Mouse (Mus musculus) ES-Bruce4 (cell line): Measurements from ENCODE around the gene Fnbp1. TPM values are rescaled to one million over a fixed set of nuclear protein-coding genes. Genes with fewer than 3 reads are reported as not detected.

Experiments
- H3K27ac ChIP-seq: 2 replicates; pipeline ENCODE4 v1.5.1; 2012; ENCODE audit warnings: low read length, inconsistent platforms; ENCODE audit not compliant: insufficient read depth
- H3K27me3 ChIP-seq: 2 replicates; pipeline ENCODE4 v1.6.1; 2012; ENCODE audit warnings: mild to moderate bottlenecking, low read length, inconsistent platforms; ENCODE audit not compliant: control insufficient read depth, poor library complexity, insufficient read depth, severe bottlenecking
- H3K36me3 ChIP-seq: 2 replicates; pipeline ENCODE4 v1.6.1; 2012; ENCODE audit warnings: inconsistent platforms, mild to moderate bottlenecking, low read length, moderate library complexity; ENCODE audit not compliant: control insufficient read depth, poor library complexity, insufficient read depth, severe bottlenecking
- H3K4me1 ChIP-seq: one replicate; pipeline ENCODE4 v1.8.1; 2011; ENCODE audit warnings: low read length; ENCODE audit not compliant: control insufficient read depth, insufficient read depth
- H3K4me3 ChIP-seq: 2 replicates; pipeline ENCODE4 v1.5.1; 2011; ENCODE audit warnings: low read depth, mild to moderate bottlenecking, low read length
- H3K9ac ChIP-seq: 2 replicates; pipeline ENCODE4 v1.6.1; 2012; ENCODE audit warnings: low read depth, mild to moderate bottlenecking, inconsistent platforms; ENCODE audit not compliant: poor library complexity, severe bottlenecking
- H3K9me3 ChIP-seq: replicated peaks from 2 replicates; pipeline ENCODE4 v1.6.1; 2012; ENCODE audit warnings: mild to moderate bottlenecking, low read length, inconsistent platforms; ENCODE audit not compliant: control insufficient read depth, poor library complexity, insufficient read depth, severe bottlenecking
- CTCF ChIP-seq: IDR thresholded peaks from one replicate; pipeline ENCODE4 v1.8.1; 2011; ENCODE audit warnings: low read depth, low read length
- EP300 ChIP-seq: IDR thresholded peaks from 2 replicates; pipeline ENCODE4 v1.6.1; 2011; ENCODE audit warnings: low read depth, low read length; ENCODE audit not compliant: insufficient read depth
- POLR2A ChIP-seq: IDR thresholded peaks from one replicate; pipeline ENCODE4 v1.8.1; 2011; ENCODE audit warnings: low read length; ENCODE audit not compliant: insufficient read depth
- polyA plus RNA-seq: library from polyadenylated mRNA; stranded (reverse); fragments of >200 nt; gene quantifications from 2 replicates; pipeline ENCODE4 v1.2.4, GENCODE M21; 2011; ENCODE audit warnings: low read depth; ENCODE audit not compliant: missing spikeins, insufficient read depth, insufficient read length

The Fnbp1 gene
- polyA plus RNA-seq, 1 experiment = 77.7 TPM

DNA sequence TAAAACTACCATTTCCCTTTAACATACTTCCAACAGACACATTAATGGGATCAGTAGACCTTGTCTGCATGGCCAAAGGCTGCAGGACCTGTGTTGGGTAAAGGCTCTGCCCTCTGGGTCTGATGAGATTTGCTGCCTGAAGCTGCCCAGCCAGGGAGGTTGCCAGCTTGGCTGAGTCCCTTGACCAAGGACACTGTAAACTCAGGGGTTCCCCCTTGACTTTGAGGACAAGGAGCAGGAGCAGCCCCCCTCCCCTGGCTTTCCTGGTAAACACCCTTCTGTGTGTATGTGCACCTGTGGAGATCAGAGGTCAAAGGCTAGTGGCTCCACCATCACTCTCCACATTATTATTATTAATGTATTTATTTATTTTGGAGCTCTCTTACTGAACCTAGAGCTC lies 55.3 kb downstream of the Fnbp1 start:
- Histone ChIP-seq H3K27me3 (no peaks in the 10 kb centered on the region), H3K27ac (0 out of 2 replicates have a peak overlapping the region, but pooled peaks have one; percentile 22), H3K4me3 (no peak overlapping the region), H3K9ac (peak overlapping the region; percentile 13; the same call in 1 of the 2 replicates), H3K9me3 (peaks cover 5% of the 10 kb centered on the region; the same call in 1 of the 2 replicates), H3K36me3 (no peaks in the 10 kb centered on the region), H3K4me1 (peaks cover 26% of the 10 kb centered on the region)
- TF ChIP-seq EP300 (no peak), POLR2A (no peak), CTCF (no peak)

DNA sequence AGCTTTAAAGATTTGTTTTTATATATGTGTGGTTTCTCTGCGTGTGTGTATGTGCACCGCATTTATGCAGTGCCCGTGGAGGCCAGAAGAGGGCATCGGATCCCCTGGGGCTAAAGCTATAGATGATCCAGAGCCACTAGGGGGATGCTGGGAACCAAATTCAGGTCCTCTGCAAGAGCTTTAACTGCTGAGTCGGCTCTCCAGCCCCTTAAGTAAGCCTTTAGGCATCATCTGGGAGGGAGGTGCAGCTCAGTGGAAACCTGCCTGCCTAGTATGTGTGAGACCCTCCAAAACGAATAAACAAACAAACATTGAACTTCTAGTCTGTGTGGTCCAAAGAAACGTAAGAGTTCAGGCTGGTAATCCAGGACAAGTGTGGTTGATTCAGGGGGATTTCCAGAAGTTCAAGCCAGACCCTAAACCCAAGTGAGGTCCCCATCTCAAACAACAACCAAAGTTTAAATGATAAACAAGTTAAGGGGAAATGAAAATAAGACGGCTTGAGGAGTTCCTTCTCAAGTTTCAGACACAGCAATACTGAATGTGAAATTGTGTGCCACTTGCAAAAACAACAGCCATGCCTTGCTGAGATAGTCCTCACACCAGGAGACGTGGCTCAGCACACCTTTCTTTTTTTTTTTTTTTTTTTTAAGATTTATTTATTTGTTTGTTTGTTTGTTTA lies 57.5 kb downstream of the Fnbp1 start:
- peaks cover 1% of the 10 kb centered on the region; the same call in 1 of the 2 replicates for H3K36me3 ChIP-seq
- no peak overlapping the region for H3K9ac ChIP-seq
- H3K27me3 ChIP-seq = no peaks in the 10 kb centered on the region
- TF ChIP-seq CTCF = peak; percentile 16
- no peak for TF ChIP-seq EP300
- no peak overlapping the region for H3K27ac ChIP-seq
- H3K4me1 ChIP-seq = peaks cover 18% of the 10 kb centered on the region
- no peak overlapping the region for H3K4me3 ChIP-seq
- H3K9me3 ChIP-seq = peaks cover 5% of the 10 kb centered on the region; the same call in 1 of the 2 replicates

DNA sequence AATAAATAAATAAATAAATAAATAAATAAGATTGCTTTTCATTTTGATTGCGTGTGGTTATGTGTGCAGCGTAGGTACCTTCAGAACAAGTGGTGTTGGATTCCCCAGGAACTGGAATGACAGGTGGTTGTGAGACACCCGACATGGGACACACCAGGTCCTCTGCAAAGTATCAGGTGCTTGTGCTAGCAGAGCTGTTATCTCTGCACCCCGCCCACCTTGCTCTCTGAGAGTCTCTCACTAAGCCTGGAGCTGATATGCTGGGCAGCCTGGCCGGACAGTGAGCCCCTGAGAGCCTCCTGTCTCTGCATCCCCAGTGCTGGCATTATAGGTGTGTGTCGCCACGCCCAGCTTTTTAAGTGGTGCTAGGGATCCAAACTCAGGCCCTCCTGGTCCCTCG lies 58.4 kb downstream of the Fnbp1 start:
- Histone ChIP-seq H3K27ac (no peak overlapping the region), H3K27me3 (no peaks in the 10 kb centered on the region), H3K9ac (no peak overlapping the region), H3K36me3 (peaks cover 3% of the 10 kb centered on the region; the same call in 1 of the 2 replicates), H3K4me3 (no peak overlapping the region), H3K4me1 (peaks cover 15% of the 10 kb centered on the region), H3K9me3 (peaks cover 5% of the 10 kb centered on the region; the same call in 1 of the 2 replicates)
- TF ChIP-seq EP300 (no peak), CTCF (no peak), POLR2A (no peak)

DNA sequence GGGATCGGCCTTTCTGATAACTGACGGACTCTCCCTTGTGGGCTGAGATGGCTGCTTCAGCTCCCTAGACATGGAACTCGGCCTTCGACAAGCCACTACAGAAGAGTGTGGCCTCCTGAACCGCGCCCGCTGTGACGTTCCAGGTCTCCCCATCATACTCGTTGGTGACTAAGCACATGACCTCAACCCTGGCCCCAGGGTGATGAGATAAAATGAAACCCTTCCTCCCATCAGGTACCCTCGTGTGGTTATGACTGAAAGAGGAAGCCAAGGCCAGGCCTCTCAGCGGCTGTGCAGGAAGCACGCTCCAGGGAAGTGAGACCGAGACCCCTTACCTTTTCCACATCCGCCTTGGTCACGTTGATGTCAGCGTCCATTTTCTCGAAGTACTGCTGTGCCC lies 59.2 kb downstream of the Fnbp1 start:
- H3K27me3 ChIP-seq = no peaks in the 10 kb centered on the region
- H3K4me1 ChIP-seq = peaks cover 15% of the 10 kb centered on the region
- no peak overlapping the region for H3K27ac ChIP-seq
- H3K36me3 ChIP-seq = peaks cover 3% of the 10 kb centered on the region; the same call in 1 of the 2 replicates
- H3K9ac ChIP-seq = no peak overlapping the region
- no peak overlapping the region for H3K4me3 ChIP-seq
- TF ChIP-seq EP300 = no peak
- TF ChIP-seq CTCF = no peak
- no peak for TF ChIP-seq POLR2A
- H3K9me3 ChIP-seq = peaks cover 5% of the 10 kb centered on the region; the same call in 1 of the 2 replicates

DNA sequence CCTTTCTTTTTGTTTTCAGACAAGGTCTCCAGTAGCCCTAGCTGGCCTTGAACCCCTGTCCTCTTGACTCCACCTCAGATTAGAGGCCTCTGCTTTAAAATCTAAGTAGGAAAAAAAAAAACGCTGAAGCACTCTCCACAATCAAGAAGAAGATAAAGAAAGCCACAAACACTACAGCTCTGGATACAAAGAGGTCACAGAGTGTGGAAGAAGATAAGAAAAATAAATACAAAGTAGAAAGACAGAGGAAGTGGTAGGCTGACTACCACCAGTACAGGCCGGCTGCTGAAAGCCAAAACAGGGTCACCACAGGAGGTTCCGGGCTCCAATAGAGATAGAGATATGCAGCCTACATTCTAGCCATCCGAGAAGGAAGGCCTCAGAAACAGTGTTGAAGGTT lies 60.5 kb downstream of the Fnbp1 start:
- no peak overlapping the region for H3K9ac ChIP-seq
- H3K4me3 ChIP-seq = no peak overlapping the region
- peak overlapping the region; percentile 56 for H3K27ac ChIP-seq
- peaks cover 5% of the 10 kb centered on the region; the same call in 1 of the 2 replicates for H3K9me3 ChIP-seq
- no peaks in the 10 kb centered on the region for H3K27me3 ChIP-seq
- H3K36me3 ChIP-seq = peaks cover 3% of the 10 kb centered on the region; the same call in 1 of the 2 replicates
- H3K4me1 ChIP-seq = peaks cover 9% of the 10 kb centered on the region
- TF ChIP-seq EP300 = no peak
- no peak for TF ChIP-seq POLR2A

DNA sequence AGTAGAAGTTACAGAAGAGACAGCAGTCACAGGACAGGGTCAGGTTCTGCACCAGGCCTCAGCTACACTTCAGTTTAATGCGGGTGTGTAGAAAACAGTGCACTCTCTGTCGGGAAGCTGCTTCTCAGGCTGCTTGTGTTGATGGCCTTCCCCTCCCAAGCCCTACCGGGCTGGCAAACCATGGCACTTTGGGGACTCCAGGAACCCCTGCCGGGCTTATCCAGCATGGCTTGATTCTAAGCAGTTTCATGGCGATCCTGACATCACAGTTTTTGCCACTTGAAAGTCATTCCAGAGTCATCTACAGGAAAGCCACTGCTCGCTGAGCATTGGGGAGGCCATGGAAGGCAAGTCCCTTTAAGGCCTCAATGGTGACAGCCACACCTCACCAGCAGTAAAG lies 62.7 kb downstream of the Fnbp1 start:
- H3K4me3 ChIP-seq = no peak overlapping the region
- no peak overlapping the region for H3K27ac ChIP-seq
- no peaks in the 10 kb centered on the region for H3K27me3 ChIP-seq
- peaks cover 1% of the 10 kb centered on the region; the same call in 1 of the 2 replicates for H3K9me3 ChIP-seq
- H3K36me3 ChIP-seq = peaks cover 3% of the 10 kb centered on the region; the same call in 1 of the 2 replicates
- no peak for TF ChIP-seq POLR2A
- TF ChIP-seq CTCF = no peak
- TF ChIP-seq EP300 = no peak
- no peak overlapping the region for H3K9ac ChIP-seq
- peaks cover 9% of the 10 kb centered on the region for H3K4me1 ChIP-seq
